Mouse (Mus musculus): ENCODE data around the gene Itprid2. TPM values are rescaled to one million over a fixed set of nuclear protein-coding genes. Genes with fewer than 3 reads are reported as not detected.

Gene Itprid2
- polyA plus RNA-seq, 1 experiment from 2014 or later = 22.5 TPM

GRCm38 (mm10) chr2:79695190-79695589 lies 60.0 kb downstream of the Itprid2 start:
- Histone ChIP-seq H3K4me2 (replicated peaks; ENCODE audit: low read depth, low read length) (no peak overlapping the region), H3K9me3 (ENCODE audit: low read length) (no peaks in the 10 kb centered on the region), H3K4me3 (ENCODE audit: low read length) (no peak overlapping the region), H3K27ac (ENCODE audit: low read length) (no peak overlapping the region), H3K4me1 (ENCODE audit: insufficient read depth, low read length) (no peaks in the 10 kb centered on the region), H3K27me3 (ENCODE audit: insufficient read depth, low read length) (no peaks in the 10 kb centered on the region), H3K9ac (replicated peaks; ENCODE audit: low read length) (no peak overlapping the region), H3K36me3 (ENCODE audit: insufficient read depth, low read length) (no peaks in the 10 kb centered on the region)
- ATAC-seq (ENCODE audit: low FRiP score, low TSS enrichment) = no peak
- WGBS = 69% methylated on average over 4 of the region's 4 CpGs

- Histone ChIP-seq H3K27me3 (ENCODE audit: insufficient read depth, low read length) (no peaks in the 10 kb centered on the region), H3K9ac (replicated peaks; ENCODE audit: low read length) (no peak overlapping the region), H3K4me2 (replicated peaks; ENCODE audit: low read depth, low read length) (no peak overlapping the region), H3K4me1 (ENCODE audit: insufficient read depth, low read length) (no peaks in the 10 kb centered on the region), H3K9me3 (ENCODE audit: low read length) (no peaks in the 10 kb centered on the region), H3K36me3 (ENCODE audit: insufficient read depth, low read length) (no peaks in the 10 kb centered on the region), H3K27ac (ENCODE audit: low read length) (no peak overlapping the region), H3K4me3 (ENCODE audit: low read length) (no peak overlapping the region)
- WGBS = 76% methylated on average over 12 of the region's 12 CpGs
- no peak for ATAC-seq (ENCODE audit: low FRiP score, low TSS enrichment)
These were observed 60.8 kb downstream of the Itprid2 start for GRCm38 (mm10) chr2:79695939-79696338.

- 82% methylated on average over 10 of the region's 10 CpGs for WGBS
- no peak for ATAC-seq (ENCODE audit: low FRiP score, low TSS enrichment)
- H3K4me3 ChIP-seq (ENCODE audit: low read length) = no peak overlapping the region
These were observed 61.5 kb downstream of the Itprid2 start for GRCm38 (mm10) chr2:79696478-79697230.

GRCm38 (mm10) chr2:79698166-79698565 lies 63.0 kb downstream of the Itprid2 start:
- ATAC-seq (ENCODE audit: low FRiP score, low TSS enrichment) = no peak

More at GRCm38 (mm10) chr2:79696478-79697230, 61.5 kb downstream of the Itprid2 start:
- no peaks in the 10 kb centered on the region for H3K36me3 ChIP-seq (ENCODE audit: insufficient read depth, low read length)
- no peak overlapping the region for H3K27ac ChIP-seq (ENCODE audit: low read length)
- no peak overlapping the region for H3K9ac ChIP-seq (replicated peaks; ENCODE audit: low read length)
- no peaks in the 10 kb centered on the region for H3K27me3 ChIP-seq (ENCODE audit: insufficient read depth, low read length)
- H3K4me2 ChIP-seq (replicated peaks; ENCODE audit: low read depth, low read length) = no peak overlapping the region
- H3K9me3 ChIP-seq (ENCODE audit: low read length) = no peaks in the 10 kb centered on the region
- no peaks in the 10 kb centered on the region for H3K4me1 ChIP-seq (ENCODE audit: insufficient read depth, low read length)

DNA sequence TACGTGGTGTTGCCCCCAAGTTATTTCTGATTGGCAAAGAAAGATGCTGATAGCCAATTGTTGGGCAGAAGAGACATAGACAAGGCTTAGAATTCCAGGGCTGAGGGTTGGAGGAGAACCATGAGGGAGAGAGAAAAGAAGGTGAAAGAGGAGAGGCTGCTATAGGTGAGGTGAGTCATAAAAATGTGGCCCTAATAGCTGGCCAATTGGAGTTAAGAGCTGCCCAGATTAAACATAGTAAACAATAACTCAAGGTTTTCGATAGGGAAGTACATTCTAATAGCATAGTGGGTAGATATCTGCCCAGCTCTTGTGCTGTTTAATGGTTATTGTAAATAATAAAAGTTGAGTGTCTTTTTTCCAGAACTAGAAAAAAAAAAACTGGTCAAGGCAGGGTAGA lies 69.6 kb downstream of the Itprid2 start:
- no peaks in the 10 kb centered on the region for H3K9me3 ChIP-seq (ENCODE audit: low read length)
- no peak overlapping the region for H3K4me2 ChIP-seq (replicated peaks; ENCODE audit: low read depth, low read length)
- ATAC-seq (ENCODE audit: low FRiP score, low TSS enrichment) = no peak
- no peak overlapping the region for H3K4me3 ChIP-seq (ENCODE audit: low read length)
- no peaks in the 10 kb centered on the region for H3K4me1 ChIP-seq (ENCODE audit: insufficient read depth, low read length)
- WGBS = 74% methylated on average over 2 of the region's 2 CpGs
- no peaks in the 10 kb centered on the region for H3K36me3 ChIP-seq (ENCODE audit: insufficient read depth, low read length)
- H3K27ac ChIP-seq (ENCODE audit: low read length) = no peak overlapping the region
- H3K27me3 ChIP-seq (ENCODE audit: insufficient read depth, low read length) = no peaks in the 10 kb centered on the region
- H3K9ac ChIP-seq (replicated peaks; ENCODE audit: low read length) = no peak overlapping the region

More at GRCm38 (mm10) chr2:79698166-79698565, 63.0 kb downstream of the Itprid2 start:
- Histone ChIP-seq H3K27me3 (ENCODE audit: insufficient read depth, low read length) (no peaks in the 10 kb centered on the region), H3K9me3 (ENCODE audit: low read length) (no peaks in the 10 kb centered on the region), H3K9ac (replicated peaks; ENCODE audit: low read length) (no peak overlapping the region), H3K4me3 (ENCODE audit: low read length) (no peak overlapping the region), H3K4me1 (ENCODE audit: insufficient read depth, low read length) (no peaks in the 10 kb centered on the region), H3K36me3 (ENCODE audit: insufficient read depth, low read length) (no peaks in the 10 kb centered on the region), H3K27ac (ENCODE audit: low read length) (no peak overlapping the region), H3K4me2 (replicated peaks; ENCODE audit: low read depth, low read length) (no peak overlapping the region)
- 71% methylated on average over 2 of the region's 2 CpGs for WGBS

DNA sequence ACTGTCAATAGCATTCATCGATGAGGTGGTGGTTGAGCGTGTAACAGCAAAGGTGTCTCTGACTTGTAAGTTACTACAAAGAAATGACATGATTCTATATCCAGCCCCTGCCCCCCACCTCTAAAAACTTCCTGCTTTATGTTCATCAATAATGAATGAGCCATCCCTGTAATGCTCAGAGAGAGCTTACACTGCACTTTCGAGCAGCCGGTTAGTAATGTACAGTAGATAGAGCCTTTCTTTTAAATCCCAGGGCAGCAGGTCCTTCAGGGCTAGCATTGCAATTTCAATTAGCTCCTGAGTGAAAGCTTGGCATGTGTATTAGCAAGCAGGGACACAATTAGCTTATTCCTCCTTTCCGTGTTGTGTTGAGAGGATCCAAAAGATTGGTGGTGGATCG lies 72.4 kb downstream of the Itprid2 start, which contains the start of gene Ppp1r1c:
TSS of gene Ppp1r1c (plus strand) at position 206 of the 400 bp plus-strand sequence.
- no peak for ATAC-seq (ENCODE audit: low FRiP score, low TSS enrichment)
- Histone ChIP-seq H3K9me3 (ENCODE audit: low read length) (no peaks in the 10 kb centered on the region), H3K4me3 (ENCODE audit: low read length) (no peak within 1 kb of the TSS), H3K27ac (ENCODE audit: low read length) (no peak within 1 kb of the TSS), H3K9ac (replicated peaks; ENCODE audit: low read length) (no peak within 1 kb of the TSS), H3K4me2 (replicated peaks; ENCODE audit: low read depth, low read length) (no peak within 1 kb of the TSS), H3K36me3 (ENCODE audit: insufficient read depth, low read length) (no peaks in the 10 kb centered on the region), H3K4me1 (ENCODE audit: insufficient read depth, low read length) (no peaks in the 10 kb centered on the region), H3K27me3 (ENCODE audit: insufficient read depth, low read length) (no peaks in the 10 kb centered on the region)
- WGBS = 89% methylated on average over 6 of the region's 6 CpGs

- Histone ChIP-seq H3K27ac (ENCODE audit: low read length) (no peak overlapping the region), H3K4me3 (ENCODE audit: low read length) (no peak overlapping the region), H3K27me3 (ENCODE audit: insufficient read depth, low read length) (no peaks in the 10 kb centered on the region), H3K4me1 (ENCODE audit: insufficient read depth, low read length) (no peaks in the 10 kb centered on the region), H3K9me3 (ENCODE audit: low read length) (no peaks in the 10 kb centered on the region), H3K9ac (replicated peaks; ENCODE audit: low read length) (no peak overlapping the region), H3K4me2 (replicated peaks; ENCODE audit: low read depth, low read length) (no peak overlapping the region), H3K36me3 (ENCODE audit: insufficient read depth, low read length) (no peaks in the 10 kb centered on the region)
- 31% methylated on average over 3 of the region's 3 CpGs for WGBS
- ATAC-seq (ENCODE audit: low FRiP score, low TSS enrichment) = no peak
These were observed 78.5 kb downstream of the Itprid2 start for GRCm38 (mm10) chr2:79713662-79714091.

DNA sequence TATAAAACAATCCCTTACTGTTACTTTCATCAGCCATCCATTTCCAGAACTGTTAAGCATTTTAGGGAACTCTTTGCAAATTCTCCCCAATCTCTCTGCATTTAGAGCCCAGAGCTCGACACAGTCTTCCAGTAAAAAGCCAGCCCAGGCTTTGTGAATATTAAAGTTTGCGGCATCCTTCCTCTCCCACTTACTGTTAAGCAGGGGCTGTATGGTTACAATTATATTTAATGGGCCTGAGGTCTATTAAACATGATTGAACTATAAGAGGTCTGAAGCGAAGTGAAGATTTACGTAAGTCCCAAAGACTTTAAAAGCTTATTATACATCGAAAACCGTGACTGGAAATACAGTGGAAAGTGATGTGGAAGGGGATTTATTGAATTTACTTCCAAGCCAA lies 79.6 kb downstream of the Itprid2 start:
- no peaks in the 10 kb centered on the region for H3K36me3 ChIP-seq (ENCODE audit: insufficient read depth, low read length)
- ATAC-seq (ENCODE audit: low FRiP score, low TSS enrichment) = no peak
- no peak overlapping the region for H3K27ac ChIP-seq (ENCODE audit: low read length)
- no peaks in the 10 kb centered on the region for H3K27me3 ChIP-seq (ENCODE audit: insufficient read depth, low read length)
- no peak overlapping the region for H3K4me3 ChIP-seq (ENCODE audit: low read length)
- H3K9me3 ChIP-seq (ENCODE audit: low read length) = no peaks in the 10 kb centered on the region
- H3K4me1 ChIP-seq (ENCODE audit: insufficient read depth, low read length) = no peaks in the 10 kb centered on the region
- no peak overlapping the region for H3K9ac ChIP-seq (replicated peaks; ENCODE audit: low read length)
- no peak overlapping the region for H3K4me2 ChIP-seq (replicated peaks; ENCODE audit: low read depth, low read length)
- 70% methylated on average over 6 of the region's 6 CpGs for WGBS

GRCm38 (mm10) chr2:79715925-79716324 lies 80.8 kb downstream of the Itprid2 start:
- H3K27me3 ChIP-seq (ENCODE audit: insufficient read depth, low read length) = no peaks in the 10 kb centered on the region
- H3K9me3 ChIP-seq (ENCODE audit: low read length) = no peaks in the 10 kb centered on the region
- H3K36me3 ChIP-seq (ENCODE audit: insufficient read depth, low read length) = no peaks in the 10 kb centered on the region
- H3K4me1 ChIP-seq (ENCODE audit: insufficient read depth, low read length) = no peaks in the 10 kb centered on the region
- 73% methylated on average over 2 of the region's 2 CpGs for WGBS
- no peak overlapping the region for H3K4me2 ChIP-seq (replicated peaks; ENCODE audit: low read depth, low read length)
- ATAC-seq (ENCODE audit: low FRiP score, low TSS enrichment) = no peak
- no peak overlapping the region for H3K9ac ChIP-seq (replicated peaks; ENCODE audit: low read length)
- no peak overlapping the region for H3K27ac ChIP-seq (ENCODE audit: low read length)
- H3K4me3 ChIP-seq (ENCODE audit: low read length) = no peak overlapping the region

GRCm38 (mm10) chr2:79717846-79718245 lies 82.7 kb downstream of the Itprid2 start:
- no peaks in the 10 kb centered on the region for H3K4me1 ChIP-seq (ENCODE audit: insufficient read depth, low read length)
- no peak overlapping the region for H3K9ac ChIP-seq (replicated peaks; ENCODE audit: low read length)
- ATAC-seq (ENCODE audit: low FRiP score, low TSS enrichment) = no peak

More at GRCm38 (mm10) chr2:79717846-79718245, 82.7 kb downstream of the Itprid2 start:
- Histone ChIP-seq H3K9me3 (ENCODE audit: low read length) (no peaks in the 10 kb centered on the region), H3K36me3 (ENCODE audit: insufficient read depth, low read length) (no peaks in the 10 kb centered on the region), H3K27ac (ENCODE audit: low read length) (no peak overlapping the region), H3K4me3 (ENCODE audit: low read length) (no peak overlapping the region), H3K4me2 (replicated peaks; ENCODE audit: low read depth, low read length) (no peak overlapping the region), H3K27me3 (ENCODE audit: insufficient read depth, low read length) (no peaks in the 10 kb centered on the region)

Measured in kidney, embryonic 16.5 days (tissue).